In genomic region chr11:72998771-72999170, GRCm38 (mm10) we compare ENCODE assay signal across 9 mouse cellular contexts. TPM values are rescaled to one million over a fixed set of nuclear protein-coding genes. Genes with fewer than 3 reads are reported as not detected.
DNase-seq lines count a peak whose midpoint lies in the region; ATAC-seq and TF ChIP-seq lines count a peak whose summit lies in the region.
"Had no signal": no experiment of that assay in that cellular context is flagged by ENCODE, and none has a peak within 500 bp of the region (broad histone marks: within the 10 kb centered on the region; RNA-seq: fewer than 3 reads in every experiment).

Gene P2rx1 (plus strand): TSS chr11:72999103.

- no peak within 1 kb of the TSS for H3K9ac ChIP-seq in heart, embryonic 12.5 days
- no peak within 1 kb of the TSS for H3K9ac ChIP-seq in heart, embryonic 14.5 days (ENCODE audit: low read length)
- no peak within 1 kb of the TSS for H3K9ac ChIP-seq in liver, embryonic 12.5 days

- no peaks in the 10 kb centered on the region for H3K9me3 ChIP-seq in heart, embryonic 12.5 days (replicated peaks)
- no peaks in the 10 kb centered on the region for H3K9me3 ChIP-seq in E14TG2a.4 (ENCODE audit: low read length)
- H3K9me3 ChIP-seq in heart, embryonic 14.5 days (ENCODE audit: control insufficient read depth, low read length): no peaks in the 10 kb centered on the region
- no peaks in the 10 kb centered on the region for H3K9me3 ChIP-seq in liver, embryonic 12.5 days (replicated peaks)

- ATAC-seq in heart, embryonic 12.5 days (ENCODE audit: insufficient number of reproducible peaks, low FRiP score): peak; percentile 71
- peak; percentile 68 for ATAC-seq in heart, embryonic 14.5 days (ENCODE audit: insufficient number of reproducible peaks, insufficient read depth, low FRiP score, low read depth)
- ATAC-seq in liver, embryonic 12.5 days: peak; percentile 79
- ATAC-seq: Patski had no signal

- H3K27me3 ChIP-seq in heart, embryonic 12.5 days (replicated peaks): no peaks in the 10 kb centered on the region
- H3K27me3 ChIP-seq in E14TG2a.4 (ENCODE audit: insufficient read depth, low read length): peaks cover 7% of the 10 kb centered on the region; the same call in 1 of the 2 replicates
- no peaks in the 10 kb centered on the region for H3K27me3 ChIP-seq in heart, embryonic 14.5 days (ENCODE audit: control insufficient read depth, insufficient read depth, low read length)
- no peaks in the 10 kb centered on the region for H3K27me3 ChIP-seq in liver, embryonic 12.5 days (replicated peaks)

- 0 out of 2 replicates have a peak within 1 kb of the TSS, but pooled peaks have one; percentile 16 for H3K27ac ChIP-seq in heart, embryonic 12.5 days (ENCODE audit: poor library complexity, severe bottlenecking)
- H3K27ac ChIP-seq in heart, embryonic 14.5 days (replicated peaks in 1 of 2; ENCODE audit: control insufficient read depth in 1 of 2, insufficient read depth in 1 of 2, low read depth in 2 of 2, low read length in 2 of 2): peak within 1 kb of the TSS in 1 of 2 experiments; percentile 27; a peak in 1 of 4 replicates
- H3K27ac ChIP-seq in liver, embryonic 12.5 days: peak within 1 kb of the TSS; percentile 28; the same call in 1 of the 2 replicates

- H3K4me1 ChIP-seq in heart, embryonic 12.5 days (replicated peaks): peaks cover 25% of the 10 kb centered on the region
- H3K4me1 ChIP-seq in E14TG2a.4 (replicated peaks; ENCODE audit: low read depth, low read length): peaks cover 28% of the 10 kb centered on the region
- H3K4me1 ChIP-seq in heart, embryonic 14.5 days (ENCODE audit: control insufficient read depth in 2 of 2, insufficient read depth in 2 of 2, low read length in 2 of 2): peaks cover 22 to 25% of the 10 kb centered on the region in 2 experiments
- peaks cover 25% of the 10 kb centered on the region for H3K4me1 ChIP-seq in liver, embryonic 12.5 days

- no peak for TF ChIP-seq CTCF in E14TG2a.4 (conservative IDR thresholded peaks at IDR 0.05; ENCODE audit: low read length)

- H3K36me3 ChIP-seq in heart, embryonic 12.5 days: no peaks in the 10 kb centered on the region
- H3K36me3 ChIP-seq in E14TG2a.4 (ENCODE audit: insufficient read depth, low read length): no peaks in the 10 kb centered on the region
- H3K36me3 ChIP-seq in heart, embryonic 14.5 days (ENCODE audit: control insufficient read depth, insufficient read depth, low read length): no peaks in the 10 kb centered on the region
- H3K36me3 ChIP-seq in liver, embryonic 12.5 days: no peaks in the 10 kb centered on the region

- no peak within 1 kb of the TSS for H3K4me2 ChIP-seq in heart, embryonic 12.5 days
- no peak within 1 kb of the TSS for H3K4me2 ChIP-seq in heart, embryonic 14.5 days (ENCODE audit: low read length)
- H3K4me2 ChIP-seq in liver, embryonic 12.5 days: peak within 1 kb of the TSS; percentile 52

- 28% methylated on average over 8 of the region's 8 CpGs for WGBS in heart, embryonic 12.5 days
- 25% methylated on average over 8 of the region's 8 CpGs for WGBS in heart, embryonic 14.5 days
- WGBS in liver, embryonic 12.5 days (ENCODE audit: insufficient replicate concordance): 13% methylated on average over 8 of the region's 8 CpGs

- no peak for DNase-seq in heart, adult 8-10 months (ENCODE audit: low spot score)
- no peak for DNase-seq in retina, embryonic 14.5 days (ENCODE audit: low spot score)
- DNase-seq in cerebellum, adult 11 months: no peak
- no peak for DNase-seq in urinary bladder, postnatal 36 days (ENCODE audit: low spot score in 2 of 2)

- H3K4me3 ChIP-seq in heart, embryonic 12.5 days: no peak within 1 kb of the TSS
- H3K4me3 ChIP-seq in E14TG2a.4 (replicated peaks; ENCODE audit: low read length): peak within 1 kb of the TSS; percentile 57
- H3K4me3 ChIP-seq in heart, embryonic 14.5 days (ENCODE audit: control insufficient read depth in 1 of 2, insufficient read depth in 1 of 2, low read depth in 1 of 2, low read length in 2 of 2): no peak within 1 kb of the TSS
- H3K4me3 ChIP-seq in liver, embryonic 12.5 days: peak within 1 kb of the TSS; percentile 31

RNA-seq across cellular contexts. Expression of gene P2rx1, which starts in this region (rescaled TPM):
- polyA plus RNA-seq in heart, embryonic 12.5 days (2016; fragmentation: Nextera tagmentation; extraction: Ambion mirVana): 2.2 and 2.7 TPM in 2 replicates
- under 1 TPM; 0.35 to 0.49 (median 0.43) TPM for total RNA-seq in heart, adult 8-10 months (2022)
- 1.4 and 1.5 TPM in 2 replicates for polyA plus RNA-seq in heart, embryonic 14.5 days (2014; fragmentation: Nextera tagmentation; extraction: Ambion mirVana)
- 12.7 and 15.0 TPM in 2 replicates for polyA plus RNA-seq in liver, embryonic 12.5 days (2016; fragmentation: Nextera tagmentation; extraction: Ambion mirVana)
- polyA plus RNA-seq: Patski had no signal

Comparison
In these comparisons a context has a peak if more than half of its experiments do, and no peak if none do; other contexts are left out.
1. H3K4me3 ChIP-seq: peak in E14TG2a.4 (single experiment) and liver, embryonic 12.5 days (single experiment); none in heart, embryonic 12.5 days (single experiment) and heart, embryonic 14.5 days (0 of 2).
2. Peak in every context shown above with its lines, with median percentiles within 50 percentile points of each other: ATAC-seq.